Mouse (Mus musculus): ENCODE measurements at regions not wholly inside any gene's neighbourhood (a gene's known extent, or its start where the extent isn't known, plus 50 kb on each side); places are given as distances from the start of the nearest gene placed in this dataset.

DNA sequence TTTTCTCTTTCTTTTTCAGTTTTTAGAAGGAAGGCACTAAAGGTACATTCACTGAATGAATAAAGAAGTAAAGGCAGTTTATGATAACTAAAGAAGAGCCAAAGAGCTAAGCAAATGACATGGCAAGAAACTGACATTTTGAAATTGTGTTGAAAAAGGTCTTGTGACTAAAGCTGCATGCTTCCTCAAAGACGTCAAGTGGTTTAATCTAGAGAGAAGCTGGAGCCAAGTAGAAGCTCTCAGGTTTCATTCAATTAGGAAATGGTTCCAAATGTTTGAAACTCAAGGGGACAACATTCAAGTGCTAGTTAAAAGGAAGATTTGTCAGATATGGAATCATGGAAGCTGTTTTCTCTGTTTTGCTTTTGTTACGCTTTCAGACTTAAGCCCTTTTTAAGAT is 267.2 kb downstream of the Gpd2 start:
- ATAC-seq (ENCODE audit: low FRiP score, low read depth) (no peak), DNase-seq (ENCODE audit: low spot score) (no peak)
- Histone ChIP-seq H3K36me3 (ENCODE audit: control insufficient read depth, insufficient read depth, low read length) (no peaks in the 10 kb centered on the region), H3K4me2 (replicated peaks; ENCODE audit: low read depth, low read length, severe bottlenecking) (no peak overlapping the region), H3K27ac (replicated peaks; ENCODE audit: low read depth, low read length) (no peak overlapping the region), H3K27me3 (ENCODE audit: control insufficient read depth, insufficient read depth, low read length) (no peaks in the 10 kb centered on the region), H3K9ac (ENCODE audit: low read depth, low read length, severe bottlenecking) (no peak overlapping the region), H3K4me3 (replicated peaks; ENCODE audit: low read length) (no peak overlapping the region), H3K9me3 (ENCODE audit: control insufficient read depth, low read length) (no peaks in the 10 kb centered on the region), H3K4me1 (ENCODE audit: control insufficient read depth, insufficient read depth, low read length) (no peaks in the 10 kb centered on the region)
- TF ChIP-seq POLR2A (IDR thresholded peaks at IDR 0.05; ENCODE audit: borderline replicate concordance, extremely low read depth, insufficient read depth, insufficient read length) = no peak
- 49% methylated on average over 2 of the region's 2 CpGs for WGBS

DNA sequence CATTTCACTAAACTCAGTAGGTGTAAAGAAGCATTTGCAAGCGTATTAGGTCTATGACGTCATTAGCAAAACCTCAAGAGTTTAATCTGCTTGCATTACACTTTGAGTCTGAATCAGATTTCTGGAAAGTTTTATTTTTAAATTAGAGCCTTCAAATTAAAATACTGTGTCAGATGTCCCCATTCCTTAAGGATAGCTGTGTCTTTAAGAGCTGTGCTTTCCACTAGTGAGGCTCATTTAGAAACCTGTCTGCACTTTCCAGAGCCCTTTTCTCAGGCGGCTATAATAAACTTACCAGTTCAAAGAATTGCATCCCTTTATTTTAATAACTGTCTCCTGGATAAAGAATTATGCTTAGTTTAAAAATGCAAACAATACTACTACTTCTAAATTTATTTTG is 285.0 kb downstream of the Gpd2 start:
- ATAC-seq (ENCODE audit: low FRiP score, low read depth) (no peak), DNase-seq (ENCODE audit: low spot score) (no peak)
- no peaks in the 10 kb centered on the region for H3K4me1 ChIP-seq (ENCODE audit: control insufficient read depth, insufficient read depth, low read length)
- no peak overlapping the region for H3K9ac ChIP-seq (ENCODE audit: low read depth, low read length, severe bottlenecking)
- no peak overlapping the region for H3K27ac ChIP-seq (replicated peaks; ENCODE audit: low read depth, low read length)
- TF ChIP-seq POLR2A (IDR thresholded peaks at IDR 0.05; ENCODE audit: borderline replicate concordance, extremely low read depth, insufficient read depth, insufficient read length) = no peak
- H3K4me3 ChIP-seq (replicated peaks; ENCODE audit: low read length) = no peak overlapping the region
- H3K27me3 ChIP-seq (ENCODE audit: control insufficient read depth, insufficient read depth, low read length) = no peaks in the 10 kb centered on the region
- no peaks in the 10 kb centered on the region for H3K36me3 ChIP-seq (ENCODE audit: control insufficient read depth, insufficient read depth, low read length)
- H3K4me2 ChIP-seq (replicated peaks; ENCODE audit: low read depth, low read length, severe bottlenecking) = no peak overlapping the region
- 67% methylated on average over 3 of the region's 3 CpGs for WGBS
- no peaks in the 10 kb centered on the region for H3K9me3 ChIP-seq (ENCODE audit: control insufficient read depth, low read length)

DNA sequence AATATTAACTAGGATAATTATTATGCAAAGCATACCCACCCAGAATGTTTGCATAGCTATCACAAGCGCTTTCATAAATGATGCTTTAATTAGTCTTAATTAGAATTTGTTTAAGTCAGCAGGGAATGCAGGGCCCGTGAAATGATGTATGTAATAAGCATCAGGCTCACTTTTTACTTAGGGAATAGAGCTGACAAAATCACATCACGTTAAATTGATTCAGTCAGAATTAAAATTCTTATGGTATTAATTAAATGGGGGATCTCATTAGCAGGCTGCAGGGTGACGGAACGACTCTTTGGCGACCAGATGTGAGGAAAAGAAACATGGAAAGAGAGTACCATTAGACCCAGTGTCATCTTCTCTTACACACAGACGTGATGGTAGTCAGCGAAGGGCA is 285.5 kb downstream of the Gpd2 start:
- Histone ChIP-seq H3K27ac (replicated peaks; ENCODE audit: low read depth, low read length) (no peak overlapping the region), H3K9me3 (ENCODE audit: control insufficient read depth, low read length) (no peaks in the 10 kb centered on the region), H3K4me2 (replicated peaks; ENCODE audit: low read depth, low read length, severe bottlenecking) (no peak overlapping the region), H3K4me3 (replicated peaks; ENCODE audit: low read length) (no peak overlapping the region), H3K27me3 (ENCODE audit: control insufficient read depth, insufficient read depth, low read length) (no peaks in the 10 kb centered on the region), H3K36me3 (ENCODE audit: control insufficient read depth, insufficient read depth, low read length) (no peaks in the 10 kb centered on the region), H3K9ac (ENCODE audit: low read depth, low read length, severe bottlenecking) (no peak overlapping the region), H3K4me1 (ENCODE audit: control insufficient read depth, insufficient read depth, low read length) (no peaks in the 10 kb centered on the region)
- DNase-seq (ENCODE audit: low spot score) (no peak), ATAC-seq (ENCODE audit: low FRiP score, low read depth) (no peak)
- TF ChIP-seq POLR2A (IDR thresholded peaks at IDR 0.05; ENCODE audit: borderline replicate concordance, extremely low read depth, insufficient read depth, insufficient read length) = no peak
- WGBS = 55% methylated on average over 8 of the region's 8 CpGs

DNA sequence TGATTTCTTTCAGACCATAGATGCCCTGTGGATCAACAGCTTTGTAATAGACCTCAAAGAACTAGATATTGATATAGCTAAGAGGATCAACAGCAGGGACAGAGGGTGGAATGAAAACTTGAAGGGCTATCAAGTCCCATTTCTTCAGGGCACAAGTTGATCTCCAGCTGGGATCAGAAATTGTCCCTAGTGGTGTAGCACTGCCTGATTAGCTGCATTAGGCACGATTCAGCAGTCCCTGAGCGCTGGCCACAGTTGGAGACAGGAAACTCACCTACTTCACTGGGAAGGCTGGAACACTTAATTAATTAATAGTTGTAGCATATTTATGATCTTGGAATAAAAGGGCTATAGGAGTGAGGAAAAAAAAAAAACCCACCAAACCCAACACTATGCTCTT is 290.5 kb downstream of the Gpd2 start:
- H3K27me3 ChIP-seq (ENCODE audit: control insufficient read depth, insufficient read depth, low read length) = no peaks in the 10 kb centered on the region
- ATAC-seq (ENCODE audit: low FRiP score, low read depth) = no peak
- DNase-seq (ENCODE audit: low spot score) = no peak

DNA sequence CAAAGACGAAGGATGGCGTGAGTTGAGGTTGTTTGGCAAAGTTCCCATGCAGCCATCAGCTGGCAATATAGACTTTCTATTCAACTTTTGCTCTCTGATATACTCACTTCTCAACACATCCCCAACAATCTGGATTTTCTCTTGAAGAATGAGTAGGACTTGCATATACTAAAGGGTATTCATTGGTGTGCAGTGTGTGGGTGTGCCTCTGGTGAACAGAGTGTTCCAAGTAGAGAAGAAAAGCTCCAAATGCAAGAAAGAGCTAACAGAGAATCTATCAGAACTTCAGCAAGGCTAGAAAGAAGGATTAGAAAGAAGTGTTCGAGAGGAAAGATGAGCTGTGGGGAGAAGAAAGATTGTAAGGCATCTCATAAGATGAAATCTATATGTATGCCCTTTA is 302.4 kb downstream of the Gpd2 start:
- H3K4me1 ChIP-seq (ENCODE audit: control insufficient read depth, insufficient read depth, low read length) = no peaks in the 10 kb centered on the region
- no peaks in the 10 kb centered on the region for H3K36me3 ChIP-seq (ENCODE audit: control insufficient read depth, insufficient read depth, low read length)
- H3K4me3 ChIP-seq (replicated peaks; ENCODE audit: low read length) = no peak overlapping the region
- WGBS = 91% methylated on average over 3 of the region's 3 CpGs
- no peak for TF ChIP-seq POLR2A (IDR thresholded peaks at IDR 0.05; ENCODE audit: borderline replicate concordance, extremely low read depth, insufficient read depth, insufficient read length)
- H3K9ac ChIP-seq (ENCODE audit: low read depth, low read length, severe bottlenecking) = no peak overlapping the region
- H3K9me3 ChIP-seq (ENCODE audit: control insufficient read depth, low read length) = no peaks in the 10 kb centered on the region
- no peak for DNase-seq (ENCODE audit: low spot score)
- H3K27ac ChIP-seq (replicated peaks; ENCODE audit: low read depth, low read length) = no peak overlapping the region
- H3K27me3 ChIP-seq (ENCODE audit: control insufficient read depth, insufficient read depth, low read length) = no peaks in the 10 kb centered on the region
- no peak overlapping the region for H3K4me2 ChIP-seq (replicated peaks; ENCODE audit: low read depth, low read length, severe bottlenecking)
- ATAC-seq (ENCODE audit: low FRiP score, low read depth) = no peak

More for the DNA sequence above, 290.5 kb downstream of the Gpd2 start:
- Histone ChIP-seq H3K4me2 (replicated peaks; ENCODE audit: low read depth, low read length, severe bottlenecking) (no peak overlapping the region), H3K36me3 (ENCODE audit: control insufficient read depth, insufficient read depth, low read length) (no peaks in the 10 kb centered on the region), H3K4me3 (replicated peaks; ENCODE audit: low read length) (no peak overlapping the region), H3K9ac (ENCODE audit: low read depth, low read length, severe bottlenecking) (no peak overlapping the region), H3K4me1 (ENCODE audit: control insufficient read depth, insufficient read depth, low read length) (no peaks in the 10 kb centered on the region), H3K27ac (replicated peaks; ENCODE audit: low read depth, low read length) (no peak overlapping the region), H3K9me3 (ENCODE audit: control insufficient read depth, low read length) (no peaks in the 10 kb centered on the region)
- WGBS = 24% methylated on average over 2 of the region's 2 CpGs
- TF ChIP-seq POLR2A (IDR thresholded peaks at IDR 0.05; ENCODE audit: borderline replicate concordance, extremely low read depth, insufficient read depth, insufficient read length) = no peak

DNA sequence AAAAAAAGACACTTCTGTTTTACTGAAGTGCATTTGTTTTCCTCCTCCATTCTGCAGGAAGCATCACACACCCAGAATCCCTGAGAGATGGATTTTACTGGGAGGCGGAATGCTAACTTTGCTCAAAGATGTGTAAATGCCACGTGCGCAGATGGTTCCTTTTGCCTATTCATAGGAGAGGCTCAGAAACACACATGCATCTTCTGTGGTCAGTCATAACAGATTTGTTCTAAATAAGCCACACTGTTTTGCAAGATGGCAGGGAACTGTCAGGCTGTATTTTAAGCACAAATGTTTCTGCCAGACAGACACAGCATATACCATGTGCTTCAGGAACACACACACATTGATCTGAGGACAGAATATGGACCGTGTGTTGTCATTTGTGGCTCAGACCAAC is 327.8 kb downstream of the Gpd2 start:
- no peaks in the 10 kb centered on the region for H3K4me1 ChIP-seq (ENCODE audit: control insufficient read depth, insufficient read depth, low read length)
- ATAC-seq (ENCODE audit: low FRiP score, low read depth) (no peak), DNase-seq (ENCODE audit: low spot score) (no peak)
- no peaks in the 10 kb centered on the region for H3K36me3 ChIP-seq (ENCODE audit: control insufficient read depth, insufficient read depth, low read length)
- no peak overlapping the region for H3K4me2 ChIP-seq (replicated peaks; ENCODE audit: low read depth, low read length, severe bottlenecking)
- H3K9ac ChIP-seq (ENCODE audit: low read depth, low read length, severe bottlenecking) = no peak overlapping the region
- no peaks in the 10 kb centered on the region for H3K27me3 ChIP-seq (ENCODE audit: control insufficient read depth, insufficient read depth, low read length)
- no peak overlapping the region for H3K4me3 ChIP-seq (replicated peaks; ENCODE audit: low read length)
- no peak overlapping the region for H3K27ac ChIP-seq (replicated peaks; ENCODE audit: low read depth, low read length)
- no peak for TF ChIP-seq POLR2A (IDR thresholded peaks at IDR 0.05; ENCODE audit: borderline replicate concordance, extremely low read depth, insufficient read depth, insufficient read length)
- no peaks in the 10 kb centered on the region for H3K9me3 ChIP-seq (ENCODE audit: control insufficient read depth, low read length)
- WGBS = 88% methylated on average over 4 of the region's 4 CpGs

All from limb, embryonic 14.5 days (tissue).